Mouse (Mus musculus) neural tube, embryonic 12.5 days (tissue): ENCODE results near the gene Ncf2. TPM values are rescaled to one million over a fixed set of nuclear protein-coding genes. Genes with fewer than 3 reads are reported as not detected.

Source experiments
- ATAC-seq: fragments of 200-750 bp; cut with Nextera tagmentation; 2 replicates; pipeline ENCODE4 v1.8.0; 2017; ENCODE audit warnings: low read depth, mild to moderate bottlenecking, moderate TSS enrichment, moderate library complexity; ENCODE audit not compliant: low FRiP score
- H3K27ac ChIP-seq: fragments of 300-500 bp; sonication (generic); 2 replicates; pipeline ENCODE4 v1.5.1; 2016
- H3K27me3 ChIP-seq: fragments of 300-500 bp; sonication (generic); replicated peaks from 2 replicates; pipeline ENCODE4 v1.6.1; 2016; ENCODE audit warnings: mild to moderate bottlenecking
- H3K36me3 ChIP-seq: fragments of 300-500 bp; sonication (generic); 2 replicates; pipeline ENCODE4 v1.6.1; 2016; ENCODE audit warnings: mild to moderate bottlenecking
- H3K4me1 ChIP-seq: fragments of 300-500 bp; sonication (generic); 2 replicates; pipeline ENCODE4 v1.6.1; 2016
- H3K4me2 ChIP-seq: fragments of 300-500 bp; sonication (generic); replicated peaks from 2 replicates; pipeline ENCODE4 v1.6.1; 2016; ENCODE audit warnings: mild to moderate bottlenecking
- H3K4me3 ChIP-seq: fragments of 300-500 bp; sonication (generic); 2 replicates; pipeline ENCODE4 v1.5.1; 2016
- H3K9ac ChIP-seq: fragments of 300-500 bp; sonication (generic); 2 replicates; pipeline ENCODE4 v1.6.1; 2016; ENCODE audit warnings: mild to moderate bottlenecking
- H3K9me3 ChIP-seq: fragments of 300-500 bp; sonication (generic); 2 replicates; pipeline ENCODE4 v1.6.1; 2016; ENCODE audit warnings: mild to moderate bottlenecking
- WGBS: fragments of 180-500 bp; shearing (Covaris S2); methylation state at CpG from one replicate; pipeline ENCODE4 v1.1.7; 2016; 5-methylcytosine and 5-hydroxymethylcytosine counted together
- polyA plus RNA-seq: library from polyadenylated mRNA; unstranded; fragments of >200 nt; fragmentation: Nextera tagmentation; extraction: Ambion mirVana; gene quantifications from 2 replicates; pipeline ENCODE4 v1.2.1, GENCODE M21; 2016

The Ncf2 gene
- polyA plus RNA-seq, 1 experiment from 2014 or later = 3.0 TPM

- Histone ChIP-seq H3K27ac (no peak overlapping the region), H3K4me2 (no peak overlapping the region), H3K4me1 (no peaks in the 10 kb centered on the region), H3K9ac (no peak overlapping the region), H3K4me3 (no peak overlapping the region), H3K27me3 (no peaks in the 10 kb centered on the region), H3K9me3 (0 out of 2 replicates have a peak, but pooled peaks cover 7% of the 10 kb centered on the region), H3K36me3 (no peaks in the 10 kb centered on the region)
- ATAC-seq = no peak
- WGBS = 70% methylated on average over 9 of the region's 9 CpGs
Observed at GRCm38 (mm10) chr1:152824206-152824605, 24.2 kb downstream of the Ncf2 start.

GRCm38 (mm10) chr1:152826446-152826845 lies 26.5 kb downstream of the Ncf2 start:
- no peak overlapping the region for H3K9ac ChIP-seq
- H3K27ac ChIP-seq = no peak overlapping the region
- H3K4me1 ChIP-seq = no peaks in the 10 kb centered on the region
- H3K4me2 ChIP-seq = no peak overlapping the region
- no peaks in the 10 kb centered on the region for H3K36me3 ChIP-seq
- no peaks in the 10 kb centered on the region for H3K27me3 ChIP-seq
- ATAC-seq = no peak
- H3K4me3 ChIP-seq = no peak overlapping the region
- WGBS = 83% methylated on average over 5 of the region's 5 CpGs
- H3K9me3 ChIP-seq = 0 out of 2 replicates have a peak, but pooled peaks cover 7% of the 10 kb centered on the region

- H3K9me3 ChIP-seq = 0 out of 2 replicates have a peak, but pooled peaks cover under 1% of the 10 kb centered on the region
- peaks cover 9% of the 10 kb centered on the region for H3K36me3 ChIP-seq
- H3K27ac ChIP-seq = no peak overlapping the region
- no peak for ATAC-seq
- H3K4me2 ChIP-seq = no peak overlapping the region
- H3K4me1 ChIP-seq = no peaks in the 10 kb centered on the region
- no peak overlapping the region for H3K9ac ChIP-seq
- H3K27me3 ChIP-seq = no peaks in the 10 kb centered on the region
- no peak overlapping the region for H3K4me3 ChIP-seq
- whole genome bisulfite sequencing = 74% methylated on average over 5 of the region's 5 CpGs
Observed at GRCm38 (mm10) chr1:152828168-152828567, 28.2 kb downstream of the Ncf2 start.

- WGBS = 81% methylated on average over 10 of the region's 10 CpGs
- Histone ChIP-seq H3K9ac (no peak overlapping the region), H3K4me2 (no peak overlapping the region)
Observed at GRCm38 (mm10) chr1:152828637-152829355, 28.8 kb downstream of the Ncf2 start.

GRCm38 (mm10) chr1:152830054-152830453 lies 30.1 kb downstream of the Ncf2 start:
- H3K27ac ChIP-seq = no peak overlapping the region
- 94% methylated on average over 9 of the region's 9 CpGs for WGBS
- no peaks in the 10 kb centered on the region for H3K27me3 ChIP-seq
- no peak overlapping the region for H3K4me3 ChIP-seq
- H3K4me1 ChIP-seq = no peaks in the 10 kb centered on the region
- H3K4me2 ChIP-seq = no peak overlapping the region
- no peak overlapping the region for H3K9ac ChIP-seq
- peaks cover 12% of the 10 kb centered on the region for H3K36me3 ChIP-seq
- H3K9me3 ChIP-seq = no peaks in the 10 kb centered on the region
- no peak for ATAC-seq

More at GRCm38 (mm10) chr1:152828637-152829355, 28.8 kb downstream of the Ncf2 start:
- H3K4me3 ChIP-seq = no peak overlapping the region
- no peak for ATAC-seq
- no peak overlapping the region for H3K27ac ChIP-seq
- H3K27me3 ChIP-seq = no peaks in the 10 kb centered on the region
- H3K4me1 ChIP-seq = no peaks in the 10 kb centered on the region
- no peaks in the 10 kb centered on the region for H3K9me3 ChIP-seq
- peaks cover 9% of the 10 kb centered on the region for H3K36me3 ChIP-seq

- Histone ChIP-seq H3K4me1 (no peaks in the 10 kb centered on the region), H3K4me3 (no peak overlapping the region), H3K4me2 (no peak overlapping the region), H3K9ac (no peak overlapping the region), H3K36me3 (peaks cover 15% of the 10 kb centered on the region), H3K9me3 (no peaks in the 10 kb centered on the region), H3K27ac (no peak overlapping the region), H3K27me3 (no peaks in the 10 kb centered on the region)
- ATAC-seq = no peak
- WGBS = 89% methylated on average over 8 of the region's 8 CpGs
Observed at GRCm38 (mm10) chr1:152831003-152831402, 31.0 kb downstream of the Ncf2 start.

GRCm38 (mm10) chr1:152831619-152832018 lies 31.6 kb downstream of the Ncf2 start:
- no peaks in the 10 kb centered on the region for H3K27me3 ChIP-seq
- no peak overlapping the region for H3K4me2 ChIP-seq
- no peaks in the 10 kb centered on the region for H3K4me1 ChIP-seq
- H3K4me3 ChIP-seq = no peak overlapping the region
- WGBS = 84% methylated on average over 5 of the region's 5 CpGs
- ATAC-seq = no peak
- H3K36me3 ChIP-seq = peaks cover 21% of the 10 kb centered on the region
- H3K27ac ChIP-seq = no peak overlapping the region
- no peak overlapping the region for H3K9ac ChIP-seq
- no peaks in the 10 kb centered on the region for H3K9me3 ChIP-seq

- peaks cover 25% of the 10 kb centered on the region for H3K36me3 ChIP-seq
- H3K9ac ChIP-seq = no peak overlapping the region
- H3K9me3 ChIP-seq = no peaks in the 10 kb centered on the region
- H3K4me1 ChIP-seq = no peaks in the 10 kb centered on the region
- H3K27me3 ChIP-seq = no peaks in the 10 kb centered on the region
- 89% methylated on average over 6 of the region's 6 CpGs for WGBS
- H3K4me3 ChIP-seq = no peak overlapping the region
- no peak overlapping the region for H3K27ac ChIP-seq
- no peak overlapping the region for H3K4me2 ChIP-seq
- no peak for ATAC-seq
Observed at GRCm38 (mm10) chr1:152832316-152832715, 32.3 kb downstream of the Ncf2 start.

- no peaks in the 10 kb centered on the region for H3K4me1 ChIP-seq
- ATAC-seq = no peak
- no peak overlapping the region for H3K9ac ChIP-seq
- no peak overlapping the region for H3K27ac ChIP-seq
- no peaks in the 10 kb centered on the region for H3K27me3 ChIP-seq
- 92% methylated on average over 3 of the region's 3 CpGs for WGBS
- H3K4me2 ChIP-seq = no peak overlapping the region
- no peaks in the 10 kb centered on the region for H3K9me3 ChIP-seq
- H3K4me3 ChIP-seq = no peak overlapping the region
- H3K36me3 ChIP-seq = peaks cover 48% of the 10 kb centered on the region
Observed at GRCm38 (mm10) chr1:152835061-152835460, 35.1 kb downstream of the Ncf2 start.

- H3K9me3 ChIP-seq = no peaks in the 10 kb centered on the region
- H3K36me3 ChIP-seq = peaks cover 63% of the 10 kb centered on the region
- ATAC-seq = no peak
- 82% methylated on average over 11 of the region's 11 CpGs for WGBS
- no peak overlapping the region for H3K4me2 ChIP-seq
- no peaks in the 10 kb centered on the region for H3K27me3 ChIP-seq
- H3K4me3 ChIP-seq = no peak overlapping the region
- no peaks in the 10 kb centered on the region for H3K4me1 ChIP-seq
- H3K9ac ChIP-seq = no peak overlapping the region
- H3K27ac ChIP-seq = no peak overlapping the region
Observed at GRCm38 (mm10) chr1:152838026-152838702, 38.2 kb downstream of the Ncf2 start.

GRCm38 (mm10) chr1:152838841-152839240 lies 38.8 kb downstream of the Ncf2 start:
- Histone ChIP-seq H3K9me3 (no peaks in the 10 kb centered on the region), H3K27me3 (no peaks in the 10 kb centered on the region), H3K9ac (no peak overlapping the region), H3K4me1 (no peaks in the 10 kb centered on the region), H3K4me3 (no peak overlapping the region), H3K36me3 (peaks cover 70% of the 10 kb centered on the region), H3K4me2 (no peak overlapping the region), H3K27ac (no peak overlapping the region)
- ATAC-seq = no peak
- 88% methylated on average over 12 of the region's 12 CpGs for WGBS

- 91% methylated on average over 3 of the region's 3 CpGs for WGBS
- no peaks in the 10 kb centered on the region for H3K4me1 ChIP-seq
- no peak overlapping the region for H3K4me3 ChIP-seq
- H3K9me3 ChIP-seq = no peaks in the 10 kb centered on the region
- H3K27me3 ChIP-seq = no peaks in the 10 kb centered on the region
- H3K27ac ChIP-seq = no peak overlapping the region
- H3K4me2 ChIP-seq = no peak overlapping the region
- H3K9ac ChIP-seq = no peak overlapping the region
- peaks cover 81% of the 10 kb centered on the region for H3K36me3 ChIP-seq
- no peak for ATAC-seq
Observed at GRCm38 (mm10) chr1:152840343-152840742, 40.3 kb downstream of the Ncf2 start.
